Mouse (Mus musculus): Measurements from ENCODE around the gene Cd3eap. TPM values are rescaled to one million over a fixed set of nuclear protein-coding genes. Genes with fewer than 3 reads are reported as not detected.
A peak's percentile ranks its signal among the peaks of the same experiment; 100 is the strongest.

Cd3eap gene
- total RNA-seq, 4 experiments from 2014 or later = 18.3 to 20.2 (median 19.0) TPM

DNA sequence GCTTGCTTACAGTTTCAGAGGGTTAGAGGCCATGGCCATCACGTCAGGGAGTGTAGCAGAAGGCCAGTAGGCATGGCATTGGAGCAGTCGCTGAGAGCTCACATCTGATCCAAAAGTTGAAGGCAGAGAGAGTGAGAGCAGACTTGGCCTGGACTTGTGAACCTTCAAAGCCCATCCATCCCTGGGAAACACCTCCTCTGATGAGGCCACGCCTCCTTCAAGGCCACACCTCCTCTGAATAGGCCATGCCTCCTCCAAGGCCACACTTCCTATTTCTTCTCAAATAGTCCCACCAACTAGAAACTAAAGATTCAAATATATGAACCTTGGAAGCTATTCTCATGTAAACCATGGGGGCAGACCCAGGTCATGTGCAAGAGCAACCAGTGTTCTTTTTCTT lies 23.7 kb downstream of the Cd3eap start:
- DNase-seq (ENCODE audit: low spot score in 2 of 2) = no peak

DNA sequence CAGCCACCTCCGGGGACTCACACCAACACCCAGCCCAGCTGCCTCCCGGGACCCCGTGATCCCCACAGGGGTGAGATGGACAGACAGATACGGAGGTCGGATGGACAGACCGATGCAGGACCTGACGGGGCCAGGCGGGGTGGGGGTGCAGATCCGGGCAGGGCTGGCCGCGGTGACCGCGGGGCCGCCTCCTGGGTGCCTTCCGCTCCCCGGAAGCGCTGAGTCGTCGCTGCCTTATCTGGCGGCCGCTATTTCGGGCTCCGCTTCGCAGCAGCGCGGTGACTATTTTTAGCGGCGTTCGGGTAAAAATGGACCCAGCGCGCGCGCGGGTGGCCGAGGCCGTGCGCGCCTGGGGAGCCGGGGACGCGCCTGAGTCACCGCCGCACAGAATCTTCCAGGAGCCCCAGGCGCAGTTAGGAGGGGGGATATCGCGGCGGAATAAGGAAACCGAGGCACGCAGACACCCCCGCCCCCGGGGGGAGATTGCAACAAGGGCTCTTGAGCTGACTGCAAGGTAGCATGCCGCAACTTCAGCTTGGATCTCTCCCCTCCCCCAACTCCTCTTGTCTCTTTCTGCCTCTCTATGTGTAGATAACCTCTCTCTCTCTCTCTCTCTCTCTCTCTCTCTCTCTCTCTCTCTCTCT lies 26.5 kb downstream of the Cd3eap start:
- peak; percentile 64 to 79 for DNase-seq (ENCODE audit: low spot score in 2 of 2)

DNA sequence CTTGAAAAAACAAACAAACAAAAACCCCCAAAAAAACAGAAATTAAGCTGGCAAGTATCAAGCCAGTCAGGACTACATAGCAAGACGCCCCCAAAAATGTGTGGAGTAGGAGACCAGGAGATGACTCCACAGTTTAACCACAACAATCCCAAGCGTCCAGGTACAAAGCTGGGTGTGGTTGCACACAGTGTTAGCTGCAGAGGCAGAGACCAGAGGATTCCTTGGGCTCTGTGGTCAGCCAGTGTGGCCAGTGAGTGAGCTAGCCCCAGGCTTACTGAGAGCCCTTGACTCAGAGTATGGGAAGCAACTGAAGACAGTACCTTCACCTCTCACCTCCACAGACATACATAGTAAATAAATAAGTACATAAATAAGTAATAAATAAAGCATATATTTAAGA lies 27.4 kb downstream of the Cd3eap start:
- DNase-seq (ENCODE audit: low spot score in 2 of 2) = no peak

DNA sequence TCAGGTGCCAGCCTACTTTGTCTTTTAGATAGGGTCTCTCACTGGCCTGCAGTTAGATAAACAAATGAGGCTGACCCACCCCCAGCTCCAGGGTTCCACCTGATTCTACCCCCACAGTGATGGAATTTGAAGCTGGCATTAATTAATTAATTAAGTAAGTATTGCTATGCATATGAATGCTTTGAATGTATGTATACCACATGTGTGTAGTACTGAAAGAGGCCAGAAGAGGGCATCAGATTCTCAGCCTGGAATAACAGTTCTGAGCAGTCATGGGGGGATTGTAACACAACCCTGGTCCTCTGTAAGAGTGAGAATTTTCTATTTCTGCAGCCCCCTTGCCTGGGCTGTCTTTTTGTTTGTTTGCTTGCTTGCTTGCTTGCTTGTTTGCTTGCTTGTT lies 30.9 kb downstream of the Cd3eap start:
- no peak for DNase-seq (ENCODE audit: low spot score in 2 of 2)

DNA sequence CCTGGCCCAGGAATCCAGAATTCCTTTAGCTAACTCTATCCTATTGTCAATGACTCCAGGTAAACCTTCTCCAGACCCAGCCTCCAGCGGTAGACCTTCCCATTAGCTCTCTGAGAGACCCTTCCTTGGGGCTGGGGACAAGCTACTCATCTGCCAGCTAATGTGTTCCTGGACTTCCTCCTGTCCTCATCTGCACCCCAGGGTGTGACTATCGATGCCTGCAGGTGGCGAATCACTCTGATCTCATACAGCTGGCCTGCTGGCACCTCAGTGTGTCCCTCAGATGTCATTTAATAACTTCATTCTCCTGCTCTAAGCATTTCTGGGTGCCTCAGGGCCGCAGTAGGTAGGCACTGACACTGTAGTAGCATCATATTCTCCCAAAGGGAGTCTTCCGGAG lies 31.5 kb downstream of the Cd3eap start:
- no peak for DNase-seq (ENCODE audit: low spot score in 2 of 2)

DNA sequence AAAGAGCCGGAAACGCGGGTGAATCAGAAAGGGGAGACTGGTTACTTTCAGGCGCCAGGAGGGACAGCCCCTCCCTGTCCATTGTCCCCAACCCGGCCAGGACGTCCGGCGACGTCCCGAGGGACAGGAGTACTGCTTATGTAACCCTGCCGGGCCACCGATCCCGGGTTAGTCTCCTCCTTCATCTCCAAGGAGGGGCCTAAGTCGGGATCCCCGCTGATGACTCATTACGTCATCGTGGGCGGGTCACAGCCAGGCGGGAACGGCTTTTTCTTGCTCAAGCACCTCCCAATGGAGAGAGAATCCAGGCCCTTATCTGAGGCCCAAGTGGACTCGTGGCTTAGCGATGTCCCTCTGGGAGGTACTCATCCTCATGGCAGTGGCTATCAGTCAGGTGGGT lies 32.2 kb downstream of the Cd3eap start:
- DNase-seq (ENCODE audit: low spot score in 2 of 2) = peak; percentile 80 to 84

DNA sequence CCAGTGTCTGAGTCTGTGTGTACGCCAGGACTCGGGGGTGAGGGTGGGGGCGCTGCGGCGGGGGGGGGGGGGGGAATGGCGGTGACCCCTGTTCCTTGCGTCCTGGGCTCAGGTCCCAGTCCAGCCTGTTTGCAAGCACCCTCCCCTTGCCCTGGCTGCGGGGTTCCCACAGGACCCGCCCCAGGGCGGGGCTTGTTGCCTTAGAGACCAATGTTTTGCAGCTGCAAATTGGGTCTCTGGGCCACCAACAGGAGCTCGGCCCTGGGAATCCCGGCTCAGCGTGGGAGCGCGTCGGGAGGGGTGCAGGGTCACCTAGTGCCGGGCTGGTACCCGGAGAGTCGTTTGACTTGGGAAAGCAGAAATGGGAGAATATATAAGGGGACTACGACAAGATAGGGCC lies 32.9 kb downstream of the Cd3eap start:
- DNase-seq (ENCODE audit: low spot score in 2 of 2) = no peak

DNA sequence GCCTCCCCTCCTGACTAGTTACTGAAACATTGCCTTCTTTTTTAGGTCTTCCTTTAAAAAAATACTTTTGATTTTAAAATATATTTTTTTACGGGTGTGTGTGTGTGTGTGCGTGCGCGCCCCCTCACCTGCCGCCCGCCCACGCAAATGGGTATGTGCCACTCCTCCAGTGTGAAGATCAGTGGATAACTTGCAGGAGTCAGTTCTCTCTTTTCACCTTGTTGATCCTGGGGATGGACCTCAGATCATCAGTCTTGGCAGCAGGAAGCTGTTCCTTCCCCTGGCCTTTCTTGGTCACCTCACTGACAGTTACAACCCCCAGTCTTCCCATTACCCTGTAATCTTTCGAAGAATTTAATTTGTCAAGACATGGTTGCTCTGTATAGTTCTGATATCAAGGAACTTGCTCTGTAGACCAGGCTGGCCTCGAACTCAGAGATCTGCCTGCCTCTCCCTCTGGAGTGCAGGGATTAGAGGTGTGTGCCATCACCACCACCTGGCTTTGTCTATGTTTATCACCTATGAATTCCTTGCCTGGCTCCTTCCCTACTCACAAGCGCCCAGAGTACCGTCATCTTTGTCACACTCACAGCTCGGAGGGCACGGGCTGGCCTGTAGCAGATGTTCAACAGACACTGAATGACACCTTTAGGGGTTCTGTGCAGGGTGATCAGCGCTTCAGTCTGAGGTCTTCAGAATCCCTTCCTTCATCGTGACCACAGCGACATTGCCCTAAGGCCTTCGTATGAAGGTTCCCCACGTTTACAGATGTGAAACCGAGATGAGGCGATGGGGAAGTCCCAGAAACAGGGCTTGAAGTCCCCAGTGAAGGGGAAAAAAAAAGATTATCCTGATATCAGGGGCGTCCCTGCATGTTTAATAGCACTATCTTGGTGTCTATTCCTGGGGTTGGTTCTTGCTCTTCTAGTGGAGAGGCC lies 33.8 kb downstream of the Cd3eap start:
- DNase-seq (ENCODE audit: low spot score in 2 of 2) = no peak

DNA sequence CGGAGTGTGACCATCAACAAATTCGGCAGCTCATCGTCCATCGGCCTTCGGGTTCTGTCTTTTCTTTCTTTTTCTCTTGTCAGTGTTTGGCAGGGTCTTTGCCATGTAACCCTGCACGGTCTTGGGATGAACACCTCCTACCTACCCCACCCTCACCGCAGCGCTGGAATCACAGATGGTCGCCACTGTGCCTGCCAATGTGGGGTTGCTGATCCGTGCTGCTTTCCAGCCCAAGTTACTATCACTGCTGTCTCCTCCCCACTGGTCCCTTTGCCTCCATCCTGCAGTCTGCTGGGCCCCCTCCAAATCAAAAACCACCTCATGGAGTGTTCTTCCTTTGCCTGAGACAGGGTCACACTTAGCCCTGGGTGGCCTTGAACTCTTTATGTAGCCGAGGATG lies 35.1 kb downstream of the Cd3eap start:
- no peak for DNase-seq (ENCODE audit: low spot score in 2 of 2)

DNA sequence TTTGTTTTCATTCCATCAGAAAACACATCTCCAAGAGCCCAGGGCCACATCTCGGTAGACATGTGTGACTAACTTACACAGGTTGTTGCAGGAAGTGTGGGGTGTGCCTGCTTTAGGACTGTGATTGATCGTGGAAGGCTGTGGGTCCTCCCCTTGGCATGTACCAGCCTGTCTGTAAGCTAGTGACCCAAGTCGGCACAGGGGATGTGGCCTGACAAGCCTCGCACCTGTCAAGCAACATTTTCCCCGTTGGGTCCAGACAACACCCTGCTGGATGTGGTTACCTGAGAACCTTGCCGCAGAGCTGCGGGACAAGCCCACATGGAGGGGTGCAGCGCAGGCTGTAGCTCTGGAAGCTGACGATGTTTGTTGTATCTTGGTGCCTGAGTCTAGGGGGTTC lies 36.8 kb downstream of the Cd3eap start:
- DNase-seq (ENCODE audit: low spot score in 2 of 2) = no peak

DNA sequence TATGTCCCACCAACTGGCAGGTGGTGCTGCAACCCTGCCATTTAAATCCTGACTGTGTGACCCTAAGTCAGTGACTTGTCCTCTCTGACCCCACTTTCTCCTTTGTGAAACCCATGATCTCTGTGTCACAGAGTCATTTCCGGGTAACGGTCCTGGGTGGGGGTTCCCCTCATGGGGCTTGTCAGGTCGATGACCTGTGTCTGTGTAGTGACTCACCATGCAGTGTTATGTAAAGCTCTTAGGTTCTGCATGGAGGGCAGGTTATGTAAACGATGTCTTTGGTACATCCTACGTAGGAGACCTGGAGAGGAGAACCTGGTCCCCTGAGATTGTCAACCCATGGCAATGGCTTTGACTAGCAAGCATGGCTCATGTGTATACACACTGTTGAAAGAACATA lies 37.8 kb downstream of the Cd3eap start:
- no peak for DNase-seq (ENCODE audit: low spot score in 2 of 2)

DNA sequence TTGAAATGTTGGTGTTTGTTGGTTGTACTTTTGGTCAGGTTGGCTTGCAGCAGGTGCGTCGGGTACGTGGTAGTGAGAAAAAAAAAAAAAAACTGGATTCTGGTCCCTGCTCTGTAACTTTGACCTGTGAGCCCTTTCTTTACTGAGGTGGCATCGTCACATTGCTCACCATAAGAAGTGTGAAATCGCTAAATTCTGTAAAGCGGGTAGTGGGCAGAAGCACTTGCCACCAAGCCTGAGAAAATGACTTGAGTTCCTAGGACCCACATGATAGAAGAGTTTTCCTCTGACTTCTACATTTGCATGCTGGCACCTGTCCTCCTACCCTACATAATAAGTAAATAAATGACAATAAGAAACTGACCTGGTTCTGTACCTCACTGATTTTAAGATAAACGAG lies 38.6 kb downstream of the Cd3eap start:
- no peak for DNase-seq (ENCODE audit: low spot score in 2 of 2)

DNA sequence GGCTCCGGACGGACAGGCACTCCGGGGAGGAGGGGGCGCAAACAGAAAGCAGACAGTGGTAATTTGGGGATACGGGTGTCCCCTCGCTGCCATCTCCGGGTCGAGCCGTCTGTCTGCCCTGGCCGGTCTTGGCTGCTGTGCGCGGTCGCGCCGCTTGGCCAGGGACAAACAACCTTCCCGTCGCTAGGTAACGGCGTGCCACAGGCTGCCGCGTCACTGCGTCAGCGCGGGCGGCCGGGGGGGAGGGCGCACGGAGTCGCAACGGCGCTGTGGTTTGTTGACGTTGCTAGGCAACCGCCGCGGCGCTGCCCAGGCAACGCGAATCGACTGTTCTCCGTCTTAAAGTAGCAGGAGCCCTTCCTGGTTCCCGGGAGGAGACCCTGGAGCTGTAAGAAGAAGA lies 39.4 kb downstream of the Cd3eap start:
- DNase-seq (ENCODE audit: low spot score in 2 of 2) = peak; percentile 92

DNA sequence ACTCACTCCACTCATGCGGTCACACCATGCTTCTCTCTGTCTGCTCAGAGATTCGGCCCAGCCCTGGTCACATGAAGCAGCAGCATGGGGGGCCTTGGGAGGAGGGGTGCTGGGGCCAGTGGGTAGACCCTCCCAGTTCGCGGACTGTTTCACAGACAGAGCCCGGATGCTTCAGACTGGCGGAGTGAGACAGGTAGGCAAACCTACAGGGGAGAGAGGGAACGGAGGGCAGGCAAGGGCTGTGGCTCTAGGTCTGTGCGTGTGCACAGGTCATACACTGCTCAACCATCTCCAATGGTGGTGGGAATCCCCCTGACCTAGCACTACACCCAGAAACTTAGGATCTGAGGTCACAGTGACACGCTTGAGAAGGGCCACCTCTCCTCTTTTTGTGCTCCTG lies 39.8 kb downstream of the Cd3eap start:
- no peak for DNase-seq (ENCODE audit: low spot score in 2 of 2)

DNA sequence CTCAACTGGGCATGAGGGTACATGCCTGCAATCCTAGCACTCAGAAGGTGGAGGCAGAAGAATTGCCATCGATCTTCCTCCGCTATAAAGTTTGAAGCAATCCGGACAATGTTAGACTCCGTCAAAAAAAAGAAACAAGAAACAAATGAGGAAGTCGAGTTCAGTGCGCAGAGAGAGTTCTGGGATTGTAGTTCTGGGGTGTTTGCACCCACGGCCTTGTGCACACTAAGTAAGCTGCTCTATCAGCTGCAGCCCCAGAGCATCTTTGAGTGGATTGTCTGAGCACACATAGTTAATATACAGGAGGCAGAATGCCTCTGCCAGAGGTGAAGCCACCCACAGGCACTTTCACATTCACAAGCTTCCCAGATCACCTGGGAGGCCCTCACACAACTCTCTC lies 40.6 kb downstream of the Cd3eap start:
- DNase-seq (ENCODE audit: low spot score in 2 of 2) = no peak

DNA sequence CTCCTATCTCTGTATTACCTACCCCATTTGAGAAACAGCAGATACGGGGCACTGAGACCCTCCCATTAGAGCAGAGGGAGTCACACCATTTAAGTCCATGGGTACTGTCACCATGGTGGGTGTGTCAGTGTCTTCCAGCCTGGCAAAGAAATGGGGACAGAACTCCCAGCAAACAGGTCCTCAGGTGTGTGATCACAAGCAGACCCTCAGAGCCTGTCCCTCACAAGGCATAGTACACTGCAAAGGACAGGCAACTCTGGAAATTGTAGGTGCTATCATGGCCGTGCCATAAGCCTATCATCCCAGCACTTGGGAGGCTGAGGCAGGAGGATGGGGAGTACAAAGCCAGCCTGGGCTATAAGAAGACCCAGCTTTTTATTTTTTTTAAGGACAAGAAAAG lies 41.1 kb downstream of the Cd3eap start:
- no peak for DNase-seq (ENCODE audit: low spot score in 2 of 2)

DNA sequence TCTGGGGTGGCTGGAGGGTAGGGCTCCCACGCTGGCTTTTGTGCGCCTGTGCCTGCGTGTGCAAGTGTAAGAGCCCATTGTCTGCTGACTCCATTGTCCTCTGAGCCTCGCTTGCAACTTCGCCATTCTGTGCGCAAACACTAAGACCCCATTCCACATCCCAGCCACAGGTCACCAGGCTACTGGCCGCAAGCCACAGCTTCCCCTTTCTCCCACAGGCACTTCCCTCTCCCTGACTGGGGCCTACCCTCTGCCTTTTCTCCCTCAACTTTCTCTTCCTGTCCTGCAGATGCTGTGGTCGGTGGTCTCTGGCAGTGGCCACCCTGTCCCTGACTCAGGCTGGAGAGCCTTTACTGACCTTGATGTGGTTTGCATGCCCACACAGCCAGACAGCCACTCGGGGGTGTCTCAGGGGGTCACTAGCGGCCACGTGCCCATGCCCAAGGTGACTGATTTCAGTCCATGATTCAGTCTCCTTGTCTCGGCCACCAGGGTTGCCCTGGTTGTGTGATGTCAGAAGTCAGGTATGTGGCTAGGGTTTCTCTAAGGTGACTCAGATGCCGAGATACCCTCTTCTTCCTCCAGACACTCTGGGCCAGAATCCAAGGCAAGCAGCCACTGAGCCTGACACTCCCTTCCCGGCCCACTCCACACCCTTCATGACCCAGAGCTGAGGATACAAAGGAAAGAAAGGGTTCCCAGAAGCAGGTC lies 42.7 kb downstream of the Cd3eap start:
- DNase-seq (ENCODE audit: low spot score in 2 of 2) = no peak

DNA sequence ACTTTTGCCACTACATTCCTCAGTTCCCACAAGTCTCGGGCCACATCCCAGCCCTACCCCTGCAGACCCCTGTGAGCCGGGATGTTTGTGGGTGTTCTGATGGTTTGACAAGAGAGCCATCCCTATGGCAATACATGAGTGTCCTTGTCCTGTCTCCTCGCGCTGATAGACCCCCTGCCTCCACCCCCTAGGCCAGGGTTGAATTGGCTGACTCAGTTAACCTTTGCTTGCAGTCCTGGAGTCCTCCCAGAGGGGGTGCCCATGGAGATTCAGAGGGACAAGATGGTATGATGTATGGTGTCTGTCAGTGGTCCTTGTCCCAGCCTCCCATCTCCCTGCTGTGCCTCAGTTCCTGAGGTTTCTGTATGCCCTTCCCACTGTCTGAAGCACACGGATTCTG lies 45.2 kb downstream of the Cd3eap start:
- no peak for DNase-seq (ENCODE audit: low spot score in 2 of 2)

DNA sequence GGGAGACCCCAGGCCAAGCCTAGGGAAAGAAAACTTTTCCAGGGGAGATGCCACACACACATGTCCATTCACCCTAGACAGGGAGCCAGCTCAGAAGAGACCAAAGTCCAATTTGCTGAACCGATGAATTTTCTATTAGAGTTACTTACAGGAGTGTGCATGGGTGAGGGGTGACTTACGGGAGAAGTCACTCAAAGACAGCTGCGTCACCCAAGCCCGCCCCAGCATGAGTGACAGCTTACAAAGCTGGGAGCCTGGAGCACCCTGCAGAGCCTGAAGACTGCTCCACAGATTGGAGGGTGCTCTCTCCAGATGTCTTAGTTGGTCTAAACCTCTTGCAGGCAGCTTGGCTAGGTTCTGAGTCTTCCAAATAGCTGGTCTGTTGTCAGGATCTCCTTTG lies 47.3 kb downstream of the Cd3eap start:
- DNase-seq (ENCODE audit: low spot score in 2 of 2) = no peak

DNA sequence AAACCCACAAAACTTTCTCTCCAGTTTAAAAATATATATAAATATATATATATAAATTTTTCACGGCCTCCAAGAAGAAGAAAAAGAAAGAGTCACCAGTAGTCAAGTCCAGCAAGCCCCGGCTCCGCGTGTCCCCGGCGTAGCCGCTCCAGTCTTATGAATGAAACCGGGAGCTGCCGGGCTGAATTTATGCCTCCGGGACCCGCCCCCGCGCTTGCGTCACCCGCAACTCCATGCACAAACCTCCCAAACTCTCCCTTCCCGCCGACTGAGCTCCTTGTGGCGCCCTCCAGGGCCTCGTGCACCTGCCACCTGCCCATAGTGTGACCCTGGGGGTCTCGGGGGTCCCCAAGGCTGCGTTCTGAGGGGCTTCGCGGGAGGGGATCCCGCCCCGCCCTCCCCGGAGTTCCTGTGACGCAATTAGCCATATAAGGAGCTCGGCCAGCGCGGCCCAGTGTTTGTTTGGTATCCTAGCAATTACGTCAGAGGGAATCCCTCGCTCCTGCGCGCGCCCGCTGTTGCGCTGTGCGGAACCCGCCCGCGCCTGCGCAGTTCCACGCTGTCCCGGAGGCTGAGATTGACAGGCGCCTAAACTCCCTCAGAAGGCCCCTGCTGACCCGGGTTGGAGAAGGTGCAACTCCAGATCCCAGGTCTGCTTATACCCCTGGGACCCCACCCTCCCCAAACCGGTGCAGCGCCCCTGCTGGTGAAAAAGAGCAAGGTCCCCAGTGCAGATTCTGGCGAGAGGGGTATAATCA lies 49.2 kb downstream of the Cd3eap start, which contains the start of gene Fosb:
Gene Fosb (minus strand): TSS at position 168 of the 758 bp plus-strand sequence.
- peak; percentile 93 to 96 for DNase-seq (ENCODE audit: low spot score in 2 of 2)

DNA sequence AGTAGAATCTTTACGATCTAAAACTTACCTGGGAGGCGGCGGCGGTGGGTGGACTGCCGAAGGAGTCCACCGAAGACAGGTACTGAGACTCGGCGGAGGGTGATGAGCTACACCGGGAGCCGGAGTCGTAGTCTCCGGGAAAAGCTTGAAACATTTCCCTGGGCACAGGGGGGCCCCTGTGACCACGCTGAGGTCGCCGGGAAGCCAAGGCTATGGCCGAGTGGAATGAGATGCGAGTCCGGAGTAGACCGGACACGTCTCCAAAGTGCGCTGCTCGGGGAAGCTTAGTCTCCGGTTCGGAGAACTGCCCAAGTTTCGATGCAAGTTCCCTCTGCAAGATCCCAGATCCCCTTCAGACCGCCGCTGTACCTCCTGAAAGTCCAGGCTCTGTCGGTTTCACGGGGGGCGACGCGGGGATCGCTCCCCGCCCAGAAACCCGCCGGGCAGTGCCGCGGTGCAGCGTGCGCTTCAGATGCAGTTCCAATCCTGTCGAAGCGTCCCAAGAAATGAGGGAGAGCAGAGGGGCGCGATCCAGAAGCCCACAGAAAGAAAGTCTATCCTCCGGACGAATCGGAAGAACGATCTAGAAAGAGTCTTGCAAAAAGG lies 49.9 kb downstream of the Cd3eap start:
- no peak for DNase-seq (ENCODE audit: low spot score in 2 of 2)

Measured in layer of hippocampus, adult 8-10 months (tissue).